Mouse (Mus musculus): Measurements from ENCODE around the gene Rsph9. TPM values are rescaled to one million over a fixed set of nuclear protein-coding genes. Genes with fewer than 3 reads are reported as not detected.

The Rsph9 gene
- polyA plus RNA-seq, 1 experiment from 2014 or later: 12.6 TPM

- no peak for ATAC-seq (ENCODE audit: insufficient read depth, low FRiP score, low TSS enrichment)
- Histone ChIP-seq H3K9me3 (ENCODE audit: control insufficient read depth, low read length) (no peaks in the 10 kb centered on the region), H3K4me3 (ENCODE audit: low read depth, low read length) (no peak overlapping the region), H3K27ac (ENCODE audit: low read depth, low read length) (no peak overlapping the region), H3K36me3 (ENCODE audit: control insufficient read depth, insufficient read depth, low read length) (no peaks in the 10 kb centered on the region), H3K4me1 (ENCODE audit: control insufficient read depth, insufficient read depth, low read length) (peaks cover 11% of the 10 kb centered on the region), H3K27me3 (ENCODE audit: control insufficient read depth, insufficient read depth, low read length) (no peaks in the 10 kb centered on the region), H3K9ac (ENCODE audit: low read length) (no peak overlapping the region), H3K4me2 (ENCODE audit: low read depth) (no peak overlapping the region)
- no peak for DNase-seq (ENCODE audit: low spot score)
- WGBS: 87% methylated on average over 8 of the region's 8 CpGs
Observed at GRCm38 (mm10) chr17:46157131-46157530, 13.1 kb upstream of the Rsph9 start.

- no peaks in the 10 kb centered on the region for H3K9me3 ChIP-seq (ENCODE audit: control insufficient read depth, low read length)
Observed at GRCm38 (mm10) chr17:46156680-46157079, 12.7 kb upstream of the Rsph9 start.

GRCm38 (mm10) chr17:46154336-46154735, 10.3 kb upstream of the Rsph9 start:
- ATAC-seq (ENCODE audit: insufficient read depth, low FRiP score, low TSS enrichment): no peak

More at GRCm38 (mm10) chr17:46156680-46157079, 12.7 kb upstream of the Rsph9 start:
- Histone ChIP-seq H3K27me3 (ENCODE audit: control insufficient read depth, insufficient read depth, low read length) (no peaks in the 10 kb centered on the region), H3K27ac (ENCODE audit: low read depth, low read length) (no peak overlapping the region), H3K4me2 (ENCODE audit: low read depth) (no peak overlapping the region), H3K4me3 (ENCODE audit: low read depth, low read length) (no peak overlapping the region), H3K36me3 (ENCODE audit: control insufficient read depth, insufficient read depth, low read length) (no peaks in the 10 kb centered on the region), H3K9ac (ENCODE audit: low read length) (no peak overlapping the region), H3K4me1 (ENCODE audit: control insufficient read depth, insufficient read depth, low read length) (peaks cover 10% of the 10 kb centered on the region)
- DNase-seq (ENCODE audit: low spot score) (no peak), ATAC-seq (ENCODE audit: insufficient read depth, low FRiP score, low TSS enrichment) (no peak)
- WGBS: 88% methylated on average over 5 of the region's 5 CpGs

GRCm38 (mm10) chr17:46152847-46153782, 9.1 kb upstream of the Rsph9 start, which contains the start of gene Mad2l1bp:
Gene Mad2l1bp, minus strand, starts transcription at chr17:46153553.
- Histone ChIP-seq H3K27ac (ENCODE audit: low read depth, low read length) (0 out of 2 replicates have a peak within 1 kb of the TSS, but pooled peaks have one; percentile 44), H3K4me1 (ENCODE audit: control insufficient read depth, insufficient read depth, low read length) (peaks cover 5% of the 10 kb centered on the region), H3K9ac (ENCODE audit: low read length) (peak within 1 kb of the TSS; percentile 78), H3K36me3 (ENCODE audit: control insufficient read depth, insufficient read depth, low read length) (peaks cover under 1% of the 10 kb centered on the region; the same call in 1 of the 2 replicates), H3K4me3 (ENCODE audit: low read depth, low read length) (peak within 1 kb of the TSS; percentile 62), H3K9me3 (ENCODE audit: control insufficient read depth, low read length) (no peaks in the 10 kb centered on the region), H3K4me2 (ENCODE audit: low read depth) (peak within 1 kb of the TSS; percentile 86), H3K27me3 (ENCODE audit: control insufficient read depth, insufficient read depth, low read length) (no peaks in the 10 kb centered on the region)
- WGBS: 9% methylated on average over 33 of the region's 33 CpGs
- peak; percentile 95 for ATAC-seq (ENCODE audit: insufficient read depth, low FRiP score, low TSS enrichment)
- DNase-seq (ENCODE audit: low spot score): peak; percentile 88

More at GRCm38 (mm10) chr17:46154336-46154735, 10.3 kb upstream of the Rsph9 start:
- H3K27ac ChIP-seq (ENCODE audit: low read depth, low read length): no peak overlapping the region
- no peak overlapping the region for H3K4me2 ChIP-seq (ENCODE audit: low read depth)
- H3K4me1 ChIP-seq (ENCODE audit: control insufficient read depth, insufficient read depth, low read length): peaks cover 5% of the 10 kb centered on the region
- no peak overlapping the region for H3K9ac ChIP-seq (ENCODE audit: low read length)
- no peak overlapping the region for H3K4me3 ChIP-seq (ENCODE audit: low read depth, low read length)
- WGBS: 97% methylated on average over 3 of the region's 3 CpGs
- no peaks in the 10 kb centered on the region for H3K9me3 ChIP-seq (ENCODE audit: control insufficient read depth, low read length)
- H3K36me3 ChIP-seq (ENCODE audit: control insufficient read depth, insufficient read depth, low read length): no peaks in the 10 kb centered on the region
- no peaks in the 10 kb centered on the region for H3K27me3 ChIP-seq (ENCODE audit: control insufficient read depth, insufficient read depth, low read length)
- DNase-seq (ENCODE audit: low spot score): no peak

GRCm38 (mm10) chr17:46139872-46140271, 4.1 kb downstream of the Rsph9 start:
- DNase-seq (ENCODE audit: low spot score) (no peak), ATAC-seq (ENCODE audit: insufficient read depth, low FRiP score, low TSS enrichment) (no peak)
- H3K9me3 ChIP-seq (ENCODE audit: control insufficient read depth, low read length): no peaks in the 10 kb centered on the region
- H3K4me3 ChIP-seq (ENCODE audit: low read depth, low read length): no peak overlapping the region
- whole genome bisulfite sequencing: 91% methylated on average over 3 of the region's 3 CpGs
- H3K4me1 ChIP-seq (ENCODE audit: control insufficient read depth, insufficient read depth, low read length): peaks cover 7% of the 10 kb centered on the region; the same call in 1 of the 2 replicates
- no peaks in the 10 kb centered on the region for H3K27me3 ChIP-seq (ENCODE audit: control insufficient read depth, insufficient read depth, low read length)
- no peak overlapping the region for H3K27ac ChIP-seq (ENCODE audit: low read depth, low read length)
- no peak overlapping the region for H3K4me2 ChIP-seq (ENCODE audit: low read depth)
- H3K36me3 ChIP-seq (ENCODE audit: control insufficient read depth, insufficient read depth, low read length): no peaks in the 10 kb centered on the region
- no peak overlapping the region for H3K9ac ChIP-seq (ENCODE audit: low read length)

GRCm38 (mm10) chr17:46138563-46139236, 5.3 kb downstream of the Rsph9 start:
- Histone ChIP-seq H3K36me3 (ENCODE audit: control insufficient read depth, insufficient read depth, low read length) (no peaks in the 10 kb centered on the region), H3K9me3 (ENCODE audit: control insufficient read depth, low read length) (no peaks in the 10 kb centered on the region), H3K27ac (ENCODE audit: low read depth, low read length) (no peak overlapping the region), H3K4me3 (ENCODE audit: low read depth, low read length) (no peak overlapping the region), H3K4me2 (ENCODE audit: low read depth) (no peak overlapping the region), H3K4me1 (ENCODE audit: control insufficient read depth, insufficient read depth, low read length) (peaks cover 3% of the 10 kb centered on the region; the same call in 1 of the 2 replicates), H3K27me3 (ENCODE audit: control insufficient read depth, insufficient read depth, low read length) (no peaks in the 10 kb centered on the region), H3K9ac (ENCODE audit: low read length) (no peak overlapping the region)
- WGBS: 86% methylated on average over 8 of the region's 8 CpGs
- DNase-seq (ENCODE audit: low spot score) (no peak), ATAC-seq (ENCODE audit: insufficient read depth, low FRiP score, low TSS enrichment) (no peak)

- peaks cover 10% of the 10 kb centered on the region; the same call in 1 of the 2 replicates for H3K36me3 ChIP-seq (ENCODE audit: control insufficient read depth, insufficient read depth, low read length)
- no peak overlapping the region for H3K9ac ChIP-seq (ENCODE audit: low read length)
- ATAC-seq (ENCODE audit: insufficient read depth, low FRiP score, low TSS enrichment) (no peak), DNase-seq (ENCODE audit: low spot score) (no peak)
- H3K27ac ChIP-seq (ENCODE audit: low read depth, low read length): no peak overlapping the region
- H3K4me1 ChIP-seq (ENCODE audit: control insufficient read depth, insufficient read depth, low read length): no peaks in the 10 kb centered on the region
- H3K27me3 ChIP-seq (ENCODE audit: control insufficient read depth, insufficient read depth, low read length): no peaks in the 10 kb centered on the region
- no peak overlapping the region for H3K4me3 ChIP-seq (ENCODE audit: low read depth, low read length)
- H3K9me3 ChIP-seq (ENCODE audit: control insufficient read depth, low read length): no peaks in the 10 kb centered on the region
- H3K4me2 ChIP-seq (ENCODE audit: low read depth): no peak overlapping the region
- WGBS: 83% methylated on average over 8 of the region's 8 CpGs
Observed at GRCm38 (mm10) chr17:46132862-46133261, 11.2 kb downstream of the Rsph9 start.

- no peaks in the 10 kb centered on the region for H3K9me3 ChIP-seq (ENCODE audit: control insufficient read depth, low read length)
- ATAC-seq (ENCODE audit: insufficient read depth, low FRiP score, low TSS enrichment) (peak; percentile 31; the same call in 1 of the 2 replicates), DNase-seq (ENCODE audit: low spot score) (peak; percentile 82)
- 18% methylated on average over 12 of the region's 12 CpGs for WGBS
- H3K36me3 ChIP-seq (ENCODE audit: control insufficient read depth, insufficient read depth, low read length): peaks cover 10% of the 10 kb centered on the region; the same call in 1 of the 2 replicates
- no peak overlapping the region for H3K4me3 ChIP-seq (ENCODE audit: low read depth, low read length)
- no peaks in the 10 kb centered on the region for H3K27me3 ChIP-seq (ENCODE audit: control insufficient read depth, insufficient read depth, low read length)
- H3K27ac ChIP-seq (ENCODE audit: low read depth, low read length): no peak overlapping the region
- H3K4me1 ChIP-seq (ENCODE audit: control insufficient read depth, insufficient read depth, low read length): no peaks in the 10 kb centered on the region
- H3K4me2 ChIP-seq (ENCODE audit: low read depth): no peak overlapping the region
- no peak overlapping the region for H3K9ac ChIP-seq (ENCODE audit: low read length)
Observed at GRCm38 (mm10) chr17:46132058-46132718, 11.8 kb downstream of the Rsph9 start.

Measured in neural tube, embryonic 11.5 days (tissue).